Mouse (Mus musculus): ENCODE measurements around the gene Golph3l. TPM values are rescaled to one million over a fixed set of nuclear protein-coding genes. Genes with fewer than 3 reads are reported as not detected.
A peak's percentile ranks its signal among the peaks of the same experiment; 100 is the strongest.

The Golph3l gene
- polyA plus RNA-seq, 1 experiment, result 10.4 TPM

- TF ChIP-seq POLR2A (IDR thresholded peaks at IDR 0.05; ENCODE audit: low read depth, low read length), result no peak
- TF ChIP-seq CTCF (conservative IDR thresholded peaks at IDR 0.05; ENCODE audit: insufficient read depth, insufficient read length, low read depth, low read length), result no peak
- no peak within 1 kb of the TSS for H3K4me3 ChIP-seq (ENCODE audit: insufficient read depth, low read depth, low read length)
- H3K36me3 ChIP-seq (ENCODE audit: control insufficient read depth, insufficient read depth, low read length), result no peaks in the 10 kb centered on the region
- H3K4me1 ChIP-seq (ENCODE audit: control insufficient read depth, insufficient read depth, low read length), result no peaks in the 10 kb centered on the region
- no peak within 1 kb of the TSS for H3K27ac ChIP-seq (ENCODE audit: insufficient read depth, low read depth, low read length)
- WGBS, result 90% methylated on average over 27 of the region's 27 CpGs
- DNase-seq, result no peak
- H3K27me3 ChIP-seq (replicated peaks; ENCODE audit: control insufficient read depth, insufficient read depth, low read length), result no peaks in the 10 kb centered on the region
These were observed 29.3 kb upstream of the Golph3l start, which contains the start of gene Hormad1 for GRCm38 (mm10) chr3:95559437-95559836. Gene Hormad1 (plus strand): TSS chr3:95559677.

GRCm38 (mm10) chr3:95560738-95561137 is 28.0 kb upstream of the Golph3l start:
- Histone ChIP-seq H3K27ac (ENCODE audit: insufficient read depth, low read depth, low read length) (no peak overlapping the region), H3K4me3 (ENCODE audit: insufficient read depth, low read depth, low read length) (no peak overlapping the region)
- WGBS, result 89% methylated on average over 3 of the region's 3 CpGs

DNA sequence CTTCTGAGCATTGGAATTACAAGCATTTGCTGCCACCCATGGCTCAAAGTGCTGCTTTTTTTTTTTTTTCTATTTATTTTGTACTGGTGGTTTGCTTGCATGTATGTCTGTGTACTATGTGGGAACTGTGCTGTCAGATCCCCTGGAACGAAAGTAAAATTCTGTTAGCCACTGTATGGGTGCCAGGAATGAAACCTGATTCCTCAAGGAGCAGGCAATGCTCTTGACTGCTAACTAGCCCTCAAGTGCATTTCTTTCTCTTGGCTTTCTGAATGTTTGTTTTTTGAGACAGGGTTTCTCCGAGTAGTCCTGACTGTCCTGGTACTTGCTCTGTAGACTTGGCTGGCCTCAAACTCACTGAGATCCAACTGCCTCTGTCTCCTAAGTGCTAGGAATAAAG is 26.9 kb upstream of the Golph3l start:
- no peak overlapping the region for H3K4me3 ChIP-seq (ENCODE audit: insufficient read depth, low read depth, low read length)
- no peaks in the 10 kb centered on the region for H3K27me3 ChIP-seq (replicated peaks; ENCODE audit: control insufficient read depth, insufficient read depth, low read length)
- no peak for TF ChIP-seq CTCF (conservative IDR thresholded peaks at IDR 0.05; ENCODE audit: insufficient read depth, insufficient read length, low read depth, low read length)
- TF ChIP-seq POLR2A (IDR thresholded peaks at IDR 0.05; ENCODE audit: low read depth, low read length), result no peak
- 64% methylated on average over 2 of the region's 2 CpGs for WGBS
- H3K36me3 ChIP-seq (ENCODE audit: control insufficient read depth, insufficient read depth, low read length), result no peaks in the 10 kb centered on the region
- no peak overlapping the region for H3K27ac ChIP-seq (ENCODE audit: insufficient read depth, low read depth, low read length)
- DNase-seq, result no peak
- no peaks in the 10 kb centered on the region for H3K4me1 ChIP-seq (ENCODE audit: control insufficient read depth, insufficient read depth, low read length)

More at GRCm38 (mm10) chr3:95560738-95561137, 28.0 kb upstream of the Golph3l start:
- H3K4me1 ChIP-seq (ENCODE audit: control insufficient read depth, insufficient read depth, low read length), result no peaks in the 10 kb centered on the region
- no peak for DNase-seq
- H3K36me3 ChIP-seq (ENCODE audit: control insufficient read depth, insufficient read depth, low read length), result no peaks in the 10 kb centered on the region
- no peaks in the 10 kb centered on the region for H3K27me3 ChIP-seq (replicated peaks; ENCODE audit: control insufficient read depth, insufficient read depth, low read length)
- TF ChIP-seq CTCF (conservative IDR thresholded peaks at IDR 0.05; ENCODE audit: insufficient read depth, insufficient read length, low read depth, low read length) (no peak), POLR2A (IDR thresholded peaks at IDR 0.05; ENCODE audit: low read depth, low read length) (no peak)

DNA sequence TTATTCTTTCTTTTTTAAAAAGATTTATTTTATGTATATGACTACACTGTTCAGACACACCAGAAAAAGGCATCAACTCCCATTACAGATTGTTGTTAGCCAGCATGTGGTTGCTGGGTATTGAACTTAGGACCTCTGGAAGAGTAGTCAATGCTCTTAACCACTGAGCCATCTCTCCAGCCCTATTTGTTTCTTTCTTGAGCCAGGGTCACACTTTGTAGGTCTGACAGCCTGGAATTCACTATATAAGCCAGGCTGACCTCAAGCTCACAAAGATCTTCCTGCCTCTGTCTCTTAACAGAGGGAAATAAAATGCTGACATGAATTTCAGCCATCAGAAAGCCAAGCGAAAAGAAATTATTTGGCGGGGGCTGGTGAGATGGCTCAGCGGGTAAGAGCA is 19.1 kb upstream of the Golph3l start:
- DNase-seq, result no peak
- no peak for TF ChIP-seq CTCF (conservative IDR thresholded peaks at IDR 0.05; ENCODE audit: insufficient read depth, insufficient read length, low read depth, low read length)
- no peak for TF ChIP-seq POLR2A (IDR thresholded peaks at IDR 0.05; ENCODE audit: low read depth, low read length)
- H3K27ac ChIP-seq (ENCODE audit: insufficient read depth, low read depth, low read length), result no peak overlapping the region
- no peaks in the 10 kb centered on the region for H3K4me1 ChIP-seq (ENCODE audit: control insufficient read depth, insufficient read depth, low read length)
- WGBS, result 90% methylated on average over 3 of the region's 3 CpGs
- H3K4me3 ChIP-seq (ENCODE audit: insufficient read depth, low read depth, low read length), result no peak overlapping the region
- H3K27me3 ChIP-seq (replicated peaks; ENCODE audit: control insufficient read depth, insufficient read depth, low read length), result no peaks in the 10 kb centered on the region
- H3K36me3 ChIP-seq (ENCODE audit: control insufficient read depth, insufficient read depth, low read length), result no peaks in the 10 kb centered on the region

DNA sequence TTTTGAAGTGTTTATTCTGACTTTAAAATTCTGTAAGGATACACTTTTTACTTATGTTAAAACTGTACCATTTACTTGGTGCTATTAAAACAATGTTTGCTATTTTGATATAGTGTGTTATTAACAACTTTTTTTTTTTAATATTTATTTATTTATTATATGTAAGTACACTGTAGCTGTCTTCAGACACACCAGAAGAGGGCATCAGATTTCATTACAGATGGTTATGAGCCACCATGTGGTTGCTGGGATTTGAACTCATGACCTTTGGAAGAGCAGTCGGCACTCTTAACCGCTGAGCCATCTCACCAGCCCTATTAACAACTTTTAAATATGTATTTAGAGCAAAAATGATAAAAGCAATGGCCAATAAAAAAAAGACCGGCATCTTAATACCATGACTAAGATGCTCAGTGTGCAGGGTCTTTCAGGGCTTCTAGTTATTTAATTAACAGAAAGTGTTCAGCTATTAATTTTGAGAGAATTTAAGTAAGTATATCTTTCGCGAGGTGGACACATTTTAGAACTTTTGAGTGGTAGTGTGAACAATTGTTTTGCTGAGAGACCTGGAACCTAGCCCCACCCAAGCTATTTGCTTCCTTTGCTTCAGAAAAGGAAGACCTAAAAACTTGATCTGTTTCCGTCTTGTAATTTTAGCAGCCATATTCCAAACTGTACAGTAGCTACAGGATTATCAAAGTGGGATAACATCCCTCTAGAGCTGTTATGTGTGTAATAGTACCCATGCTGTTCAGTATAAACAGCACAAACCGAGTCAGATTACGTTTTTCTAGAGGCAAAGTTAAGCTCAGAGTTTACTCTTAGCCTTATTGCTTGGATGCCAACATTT is 755 bp upstream of the Golph3l start:
- Histone ChIP-seq H3K27me3 (replicated peaks; ENCODE audit: control insufficient read depth, insufficient read depth, low read length) (no peaks in the 10 kb centered on the region), H3K36me3 (ENCODE audit: control insufficient read depth, insufficient read depth, low read length) (no peaks in the 10 kb centered on the region; the same call in 1 of the 2 replicates), H3K4me1 (ENCODE audit: control insufficient read depth, insufficient read depth, low read length) (0 out of 2 replicates have a peak, but pooled peaks cover 2% of the 10 kb centered on the region), H3K27ac (ENCODE audit: insufficient read depth, low read depth, low read length) (no peak overlapping the region), H3K4me3 (ENCODE audit: insufficient read depth, low read depth, low read length) (no peak overlapping the region)
- 33% methylated on average over 8 of the region's 8 CpGs for WGBS
- no peak for DNase-seq
- TF ChIP-seq POLR2A (IDR thresholded peaks at IDR 0.05; ENCODE audit: low read depth, low read length), result no peak
- no peak for TF ChIP-seq CTCF (conservative IDR thresholded peaks at IDR 0.05; ENCODE audit: insufficient read depth, insufficient read length, low read depth, low read length)

DNA sequence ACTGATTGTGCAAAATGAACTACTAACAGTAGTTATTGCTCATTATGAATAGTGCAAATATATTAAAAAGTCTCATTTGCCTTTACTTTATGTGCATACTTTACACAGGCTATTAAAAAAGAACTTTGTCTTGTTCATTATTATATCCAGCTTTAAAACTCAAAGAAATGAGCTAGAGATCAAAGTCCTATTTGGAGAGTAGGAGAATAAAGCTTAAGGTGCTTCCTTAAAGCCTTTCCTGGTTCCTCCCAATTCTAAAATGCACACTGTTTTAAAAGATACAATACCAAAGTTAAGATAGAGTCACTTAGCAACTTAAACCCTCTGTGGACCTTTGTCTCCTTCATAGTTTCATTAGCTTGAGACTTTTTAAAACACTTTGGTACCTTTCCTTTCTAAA is 10.0 kb downstream of the Golph3l start:
- H3K4me3 ChIP-seq (ENCODE audit: insufficient read depth, low read depth, low read length), result no peak overlapping the region
- no peak for DNase-seq
- H3K27ac ChIP-seq (ENCODE audit: insufficient read depth, low read depth, low read length), result no peak overlapping the region
- 0 out of 2 replicates have a peak, but pooled peaks cover 2% of the 10 kb centered on the region for H3K4me1 ChIP-seq (ENCODE audit: control insufficient read depth, insufficient read depth, low read length)
- no peaks in the 10 kb centered on the region for H3K27me3 ChIP-seq (replicated peaks; ENCODE audit: control insufficient read depth, insufficient read depth, low read length)
- no peak for TF ChIP-seq CTCF (conservative IDR thresholded peaks at IDR 0.05; ENCODE audit: insufficient read depth, insufficient read length, low read depth, low read length)
- no peak for TF ChIP-seq POLR2A (IDR thresholded peaks at IDR 0.05; ENCODE audit: low read depth, low read length)
- peaks cover 1% of the 10 kb centered on the region for H3K36me3 ChIP-seq (ENCODE audit: control insufficient read depth, insufficient read depth, low read length)

- 46% methylated on average over 3 of the region's 3 CpGs for WGBS
- DNase-seq, result no peak
- TF ChIP-seq CTCF (conservative IDR thresholded peaks at IDR 0.05; ENCODE audit: insufficient read depth, insufficient read length, low read depth, low read length) (no peak), POLR2A (IDR thresholded peaks at IDR 0.05; ENCODE audit: low read depth, low read length) (no peak)
- Histone ChIP-seq H3K36me3 (ENCODE audit: control insufficient read depth, insufficient read depth, low read length) (no peaks in the 10 kb centered on the region; the same call in 1 of the 2 replicates), H3K27ac (ENCODE audit: insufficient read depth, low read depth, low read length) (peak overlapping the region; percentile 35), H3K4me3 (ENCODE audit: insufficient read depth, low read depth, low read length) (no peak overlapping the region), H3K4me1 (ENCODE audit: control insufficient read depth, insufficient read depth, low read length) (0 out of 2 replicates have a peak, but pooled peaks cover 2% of the 10 kb centered on the region), H3K27me3 (replicated peaks; ENCODE audit: control insufficient read depth, insufficient read depth, low read length) (no peaks in the 10 kb centered on the region)
These were observed 12.6 kb downstream of the Golph3l start for GRCm38 (mm10) chr3:95601287-95601686.

Measured in kidney, adult 2 months (tissue).